Mouse (Mus musculus): ENCODE measurements around the gene Tuft1. TPM values are rescaled to one million over a fixed set of nuclear protein-coding genes. Genes with fewer than 3 reads are reported as not detected.
"Not testable (repeated sequence)": the region's sequence is repeated elsewhere in the genome, so short reads cannot be mapped to it uniquely, and the experiment has no call there.

Tuft1 gene
- 13.1 and 13.2 TPM in 2 replicates for polyA plus RNA-seq (2012; rRNA removed)

GRCm38 (mm10) chr3:94658740-94659095 is at the start of gene Tuft1:
TSS of gene Tuft1 (minus strand) at chr3:94658872.
- H3K4me1 ChIP-seq (ENCODE audit: control insufficient read depth, insufficient read depth, low read length); H3K27me3 ChIP-seq (ENCODE audit: control insufficient read depth, insufficient read depth, low read length); H3K36me3 ChIP-seq (ENCODE audit: control insufficient read depth, insufficient read depth, low read length): not testable (repeated sequence)
- H3K4me3 ChIP-seq (ENCODE audit: control insufficient read depth, low read depth, low read length) = peak within 1 kb of the TSS; percentile 88
- peak within 1 kb of the TSS; percentile 57; the same call in 1 of the 2 replicates for H3K27ac ChIP-seq (ENCODE audit: control insufficient read depth, insufficient read depth, low read depth, low read length)

- not testable (repeated sequence) for H3K36me3 ChIP-seq (ENCODE audit: control insufficient read depth, insufficient read depth, low read length); H3K27ac ChIP-seq (ENCODE audit: control insufficient read depth, insufficient read depth, low read depth, low read length); H3K4me3 ChIP-seq (ENCODE audit: control insufficient read depth, low read depth, low read length); H3K27me3 ChIP-seq (ENCODE audit: control insufficient read depth, insufficient read depth, low read length); H3K4me1 ChIP-seq (ENCODE audit: control insufficient read depth, insufficient read depth, low read length)
- TF ChIP-seq CTCF (IDR thresholded peaks at IDR 0.05; ENCODE audit: control insufficient read depth, insufficient read depth, insufficient replicate concordance, low read depth, low read length) = 0 out of 2 replicates have a peak, but pooled peaks have one; percentile 36
These were observed 44.7 kb upstream of the Tuft1 start for GRCm38 (mm10) chr3:94703364-94703763.

GRCm38 (mm10) chr3:94702856-94703255 is 44.2 kb upstream of the Tuft1 start:
- Histone ChIP-seq H3K36me3 (ENCODE audit: control insufficient read depth, insufficient read depth, low read length) (no peaks in the 10 kb centered on the region), H3K4me1 (ENCODE audit: control insufficient read depth, insufficient read depth, low read length) (no peaks in the 10 kb centered on the region), H3K4me3 (ENCODE audit: control insufficient read depth, low read depth, low read length) (no peak overlapping the region), H3K27ac (ENCODE audit: control insufficient read depth, insufficient read depth, low read depth, low read length) (no peak overlapping the region), H3K27me3 (ENCODE audit: control insufficient read depth, insufficient read depth, low read length) (no peaks in the 10 kb centered on the region)
- no peak for TF ChIP-seq POLR2A (IDR thresholded peaks at IDR 0.05; ENCODE audit: control insufficient read depth, low read depth, low read length)
- no peak for TF ChIP-seq CTCF (IDR thresholded peaks at IDR 0.05; ENCODE audit: control insufficient read depth, insufficient read depth, insufficient replicate concordance, low read depth, low read length)

GRCm38 (mm10) chr3:94702163-94702810 is 43.6 kb upstream of the Tuft1 start:
- H3K4me3 ChIP-seq (ENCODE audit: control insufficient read depth, low read depth, low read length); H3K27me3 ChIP-seq (ENCODE audit: control insufficient read depth, insufficient read depth, low read length); H3K27ac ChIP-seq (ENCODE audit: control insufficient read depth, insufficient read depth, low read depth, low read length); H3K36me3 ChIP-seq (ENCODE audit: control insufficient read depth, insufficient read depth, low read length); H3K4me1 ChIP-seq (ENCODE audit: control insufficient read depth, insufficient read depth, low read length): not testable (repeated sequence)

- H3K4me3 ChIP-seq (ENCODE audit: control insufficient read depth, low read depth, low read length); H3K36me3 ChIP-seq (ENCODE audit: control insufficient read depth, insufficient read depth, low read length); H3K27ac ChIP-seq (ENCODE audit: control insufficient read depth, insufficient read depth, low read depth, low read length); H3K4me1 ChIP-seq (ENCODE audit: control insufficient read depth, insufficient read depth, low read length); H3K27me3 ChIP-seq (ENCODE audit: control insufficient read depth, insufficient read depth, low read length): not testable (repeated sequence)
These were observed 37.6 kb upstream of the Tuft1 start for GRCm38 (mm10) chr3:94696257-94696656.

GRCm38 (mm10) chr3:94695591-94695990 is 36.9 kb upstream of the Tuft1 start:
- H3K27ac ChIP-seq (ENCODE audit: control insufficient read depth, insufficient read depth, low read depth, low read length); H3K4me1 ChIP-seq (ENCODE audit: control insufficient read depth, insufficient read depth, low read length); H3K27me3 ChIP-seq (ENCODE audit: control insufficient read depth, insufficient read depth, low read length); H3K4me3 ChIP-seq (ENCODE audit: control insufficient read depth, low read depth, low read length); H3K36me3 ChIP-seq (ENCODE audit: control insufficient read depth, insufficient read depth, low read length): not testable (repeated sequence)

- not testable (repeated sequence) for H3K27ac ChIP-seq (ENCODE audit: control insufficient read depth, insufficient read depth, low read depth, low read length); H3K4me3 ChIP-seq (ENCODE audit: control insufficient read depth, low read depth, low read length); H3K36me3 ChIP-seq (ENCODE audit: control insufficient read depth, insufficient read depth, low read length); H3K27me3 ChIP-seq (ENCODE audit: control insufficient read depth, insufficient read depth, low read length); H3K4me1 ChIP-seq (ENCODE audit: control insufficient read depth, insufficient read depth, low read length)
These were observed 35.2 kb upstream of the Tuft1 start for GRCm38 (mm10) chr3:94693874-94694273.

GRCm38 (mm10) chr3:94693329-94693825 is 34.7 kb upstream of the Tuft1 start, which contains the start of gene Selenbp2:
TSS of gene Selenbp2 (plus strand) at chr3:94693556.
- Histone ChIP-seq H3K36me3 (ENCODE audit: control insufficient read depth, insufficient read depth, low read length) (no peaks in the 10 kb centered on the region), H3K27ac (ENCODE audit: control insufficient read depth, insufficient read depth, low read depth, low read length) (no peak within 1 kb of the TSS), H3K4me1 (ENCODE audit: control insufficient read depth, insufficient read depth, low read length) (peaks cover 2% of the 10 kb centered on the region), H3K27me3 (ENCODE audit: control insufficient read depth, insufficient read depth, low read length) (no peaks in the 10 kb centered on the region), H3K4me3 (ENCODE audit: control insufficient read depth, low read depth, low read length) (no peak within 1 kb of the TSS)
- TF ChIP-seq CTCF (IDR thresholded peaks at IDR 0.05; ENCODE audit: control insufficient read depth, insufficient read depth, insufficient replicate concordance, low read depth, low read length) (no peak), POLR2A (IDR thresholded peaks at IDR 0.05; ENCODE audit: control insufficient read depth, low read depth, low read length) (no peak)

GRCm38 (mm10) chr3:94691694-94692093 is 33.0 kb upstream of the Tuft1 start:
- H3K4me3 ChIP-seq (ENCODE audit: control insufficient read depth, low read depth, low read length); H3K27me3 ChIP-seq (ENCODE audit: control insufficient read depth, insufficient read depth, low read length); H3K36me3 ChIP-seq (ENCODE audit: control insufficient read depth, insufficient read depth, low read length); H3K4me1 ChIP-seq (ENCODE audit: control insufficient read depth, insufficient read depth, low read length); H3K27ac ChIP-seq (ENCODE audit: control insufficient read depth, insufficient read depth, low read depth, low read length): not testable (repeated sequence)

All from testis, adult 2 months (tissue).